Mouse (Mus musculus) skeletal muscle tissue, adult 2 months (tissue): Measurements from ENCODE around the gene Gm21760.
"Not testable (repeated sequence)": the region's sequence is repeated elsewhere in the genome, so short reads cannot be mapped to it uniquely, and the experiment has no call there.

ENCODE experiments used
- DNase-seq: peaks from one replicate; pipeline ENCODE4 v3.0.0-alpha.2; 2012; ENCODE audit warnings: low read depth, low spot score

The Gm21760 gene

GRCm38 (mm10) chrY:80133479-80133878 lies at the start of gene Gm21760:
Gene Gm21760, plus strand, starts transcription at chrY:80133779.
- not testable (repeated sequence) for DNase-seq
